Mouse (Mus musculus) MEL (cell line): ENCODE results near the gene Tyrobp. TPM values are rescaled to one million over a fixed set of nuclear protein-coding genes. Genes with fewer than 3 reads are reported as not detected.

Experiments
- DNase-seq: peaks from one replicate; pipeline ENCODE4 v3.0.0; 2011; ENCODE audit warnings: low read depth, low spot score
- H3K27ac ChIP-seq: 2 replicates; pipeline ENCODE4 v1.5.1; 2012; ENCODE audit warnings: low read depth, mild to moderate bottlenecking, control low read depth, low read length, moderate library complexity; ENCODE audit not compliant: control insufficient read depth
- H3K27me3 ChIP-seq, 2 experiments: fragments of 150-350 bp in 1 of 2; sonication (generic) in 1 of 2; 2 replicates each; pipeline ENCODE4 v1.6.1; 2012; ENCODE audit warnings: low read length in 2 of 2, mild to moderate bottlenecking in 2 of 2, improper control_type of control experiment in 1 of 2, moderate library complexity in 1 of 2; ENCODE audit not compliant: insufficient read depth in 2 of 2, control insufficient read depth in 1 of 2
- H3K36me3 ChIP-seq, 2 experiments: 2 replicates each; pipeline ENCODE4 v1.6.1; 2012 to 2014; ENCODE audit warnings: low read length in 2 of 2, improper control_type of control experiment in 1 of 2, inconsistent platforms in 1 of 2, mild to moderate bottlenecking in 1 of 2; ENCODE audit not compliant: insufficient read depth in 2 of 2, control insufficient read depth in 1 of 2
- H3K4me1 ChIP-seq, 2 experiments: fragments of 150-350 bp in 1 of 2; sonication (generic) in 1 of 2; 2 replicates each; pipeline ENCODE4 v1.6.1; 2012; ENCODE audit warnings: low read length in 2 of 2, improper control_type of control experiment in 1 of 2, mild to moderate bottlenecking in 1 of 2; ENCODE audit not compliant: insufficient read depth in 2 of 2, control insufficient read depth in 1 of 2
- H3K4me3 ChIP-seq, 2 experiments: fragments of 150-350 bp in 1 of 2; sonication (generic) in 1 of 2; 2 replicates each; pipeline ENCODE4 v1.5.1; 2012; ENCODE audit warnings: low read depth in 2 of 2, low read length in 2 of 2, mild to moderate bottlenecking in 2 of 2, moderate library complexity in 2 of 2, control low read depth in 1 of 2, improper control_type of control experiment in 1 of 2; ENCODE audit not compliant: control insufficient read depth in 1 of 2, insufficient read depth in 1 of 2
- H3K79me2 ChIP-seq: 2 replicates; pipeline ENCODE4 v1.6.1; 2012; ENCODE audit warnings: mild to moderate bottlenecking, low read length, moderate library complexity; ENCODE audit not compliant: control insufficient read depth, poor library complexity, insufficient read depth
- H3K9ac ChIP-seq: 2 replicates; pipeline ENCODE4 v1.6.1; 2012; ENCODE audit warnings: low read depth, mild to moderate bottlenecking, control low read depth, low read length, moderate library complexity; ENCODE audit not compliant: control insufficient read depth, poor library complexity, severe bottlenecking
- H3K9me3 ChIP-seq: fragments of 150-350 bp; sonication (generic); replicated peaks from 2 replicates; pipeline ENCODE4 v1.6.1; 2012; ENCODE audit warnings: mild to moderate bottlenecking, low read length, improper control_type of control experiment, moderate library complexity; ENCODE audit not compliant: insufficient read depth
- BHLHE40 ChIP-seq: IDR thresholded peaks from 2 replicates; pipeline ENCODE4 v1.6.1; 2012; ENCODE audit warnings: low read depth, mild to moderate bottlenecking, inconsistent platforms, low read length, improper control_type of control experiment, borderline replicate concordance
- CHD1 ChIP-seq: IDR thresholded peaks from 2 replicates; pipeline ENCODE4 v1.6.1; 2012; ENCODE audit warnings: low read depth, mild to moderate bottlenecking, inconsistent platforms, low read length, improper control_type of control experiment
- CHD2 ChIP-seq: IDR thresholded peaks from 2 replicates; pipeline ENCODE4 v1.6.1; 2011; ENCODE audit warnings: low read length, improper control_type of control experiment
- CTCF ChIP-seq, 3 experiments: IDR thresholded peaks in 2 of 3; conservative IDR thresholded peaks in 1 of 3; 2 replicates each; pipeline ENCODE4 v1.5.1; 2011 to 2012; ENCODE audit warnings: low read length in 3 of 3, low read depth in 2 of 3, mild to moderate bottlenecking in 2 of 3, improper control_type of control experiment in 1 of 3, inconsistent platforms in 1 of 3, mixed read lengths in 1 of 3, moderate library complexity in 1 of 3; ENCODE audit not compliant: control insufficient read depth in 1 of 3, insufficient read depth in 1 of 3, poor library complexity in 1 of 3, severe bottlenecking in 1 of 3
- ELF1 ChIP-seq: IDR thresholded peaks from 2 replicates; pipeline ENCODE4 v1.6.1; 2014; ENCODE audit warnings: low read depth, mild to moderate bottlenecking, inconsistent platforms, low read length, improper control_type of control experiment, moderate library complexity
- EP300 ChIP-seq, 2 experiments: IDR thresholded peaks; 2 replicates each; pipeline ENCODE4 v1.6.1; 2011; ENCODE audit warnings: improper control_type of control experiment in 2 of 2, low read length in 2 of 2, low read depth in 1 of 2, mild to moderate bottlenecking in 1 of 2
- HCFC1 ChIP-seq: IDR thresholded peaks from 2 replicates; pipeline ENCODE4 v1.6.1; 2012; ENCODE audit warnings: low read depth, mild to moderate bottlenecking, inconsistent platforms, low read length, improper control_type of control experiment, moderate library complexity
- KAT2A ChIP-seq: conservative IDR thresholded peaks from 2 replicates; pipeline ENCODE4 v1.6.1; 2012; ENCODE audit warnings: low read depth, low read length, improper control_type of control experiment, inconsistent platforms
- MAFK ChIP-seq: IDR thresholded peaks from 2 replicates; pipeline ENCODE4 v1.6.1; 2011; ENCODE audit warnings: low read depth, mild to moderate bottlenecking, low read length, improper control_type of control experiment, borderline replicate concordance
- MAX ChIP-seq: IDR thresholded peaks from 2 replicates; pipeline ENCODE4 v1.6.1; 2011; ENCODE audit warnings: low read length, improper control_type of control experiment
- MAZ ChIP-seq: IDR thresholded peaks from 2 replicates; pipeline ENCODE4 v1.6.1; 2012; ENCODE audit warnings: low read depth, mild to moderate bottlenecking, inconsistent platforms, low read length, improper control_type of control experiment
- MYB ChIP-seq: IDR thresholded peaks from 2 replicates; pipeline ENCODE4 v1.6.1; 2011; ENCODE audit warnings: mild to moderate bottlenecking, low read depth, low read length, improper control_type of control experiment
- NELFE ChIP-seq: IDR thresholded peaks from 2 replicates; pipeline ENCODE4 v1.6.1; 2011; ENCODE audit warnings: low read depth, low read length, improper control_type of control experiment
- POLR2A ChIP-seq, 2 experiments: IDR thresholded peaks; 2 replicates each; pipeline ENCODE4 v1.6.1; 2011 to 2012; ENCODE audit warnings: low read length in 2 of 2, mild to moderate bottlenecking in 2 of 2, control low read depth in 1 of 2, improper control_type of control experiment in 1 of 2, low read depth in 1 of 2, moderate library complexity in 1 of 2; ENCODE audit not compliant: control insufficient read depth in 1 of 2, insufficient read depth in 1 of 2, poor library complexity in 1 of 2
- POLR2AphosphoS2 ChIP-seq: IDR thresholded peaks from 2 replicates; pipeline ENCODE4 v1.6.1; 2011; ENCODE audit warnings: low read length, improper control_type of control experiment
- POLR2AphosphoS5 ChIP-seq: IDR thresholded peaks from 2 replicates; pipeline ENCODE4 v1.6.1; 2012; ENCODE audit warnings: low read depth, borderline replicate concordance, mild to moderate bottlenecking, inconsistent platforms, low read length, moderate library complexity, mixed read lengths
- RAD21 ChIP-seq: IDR thresholded peaks from 2 replicates; pipeline ENCODE4 v1.6.1; 2011; ENCODE audit warnings: mild to moderate bottlenecking, low read depth, low read length, improper control_type of control experiment
- RCOR1 ChIP-seq: IDR thresholded peaks from 2 replicates; pipeline ENCODE4 v1.6.1; 2012; ENCODE audit warnings: low read depth, mild to moderate bottlenecking, inconsistent platforms, low read length, improper control_type of control experiment
- SIN3A ChIP-seq: IDR thresholded peaks from 2 replicates; pipeline ENCODE4 v1.6.1; 2012; ENCODE audit warnings: low read length, improper control_type of control experiment, inconsistent platforms
- SMC3 ChIP-seq: IDR thresholded peaks from 2 replicates; pipeline ENCODE4 v1.6.1; 2011; ENCODE audit warnings: low read depth, low read length, improper control_type of control experiment
- TAL1 ChIP-seq: IDR thresholded peaks from 2 replicates; pipeline ENCODE4 v1.6.1; 2012; ENCODE audit warnings: mild to moderate bottlenecking, inconsistent platforms, low read length, moderate library complexity, mixed read lengths
- UBTF ChIP-seq: IDR thresholded peaks from 2 replicates; pipeline ENCODE4 v1.6.1; 2012; ENCODE audit warnings: low read depth, mild to moderate bottlenecking, inconsistent platforms, low read length, improper control_type of control experiment, moderate library complexity, borderline replicate concordance; ENCODE audit not compliant: insufficient read depth
- USF2 ChIP-seq, 2 experiments: IDR thresholded peaks; 2 replicates each; pipeline ENCODE4 v1.6.1; 2011 to 2012; ENCODE audit warnings: improper control_type of control experiment in 2 of 2, low read length in 2 of 2, borderline replicate concordance in 1 of 2, inconsistent platforms in 1 of 2, low read depth in 1 of 2, mild to moderate bottlenecking in 1 of 2; ENCODE audit not compliant: insufficient read depth in 1 of 2
- ZC3H11A ChIP-seq: IDR thresholded peaks from 2 replicates; pipeline ENCODE4 v1.6.1; 2012; ENCODE audit warnings: low read depth, mild to moderate bottlenecking, inconsistent platforms, low read length, improper control_type of control experiment
- ZNF384 ChIP-seq: IDR thresholded peaks from 2 replicates; pipeline ENCODE4 v1.6.1; 2012; ENCODE audit warnings: low read depth, mild to moderate bottlenecking, inconsistent platforms, low read length, improper control_type of control experiment
- polyA plus RNA-seq, 2 experiments: library from polyadenylated mRNA; stranded (reverse) in 1 of 2; unstranded in 1 of 2; fragments of >175 nt in 1 of 2; fragments of >200 nt in 1 of 2; gene quantifications; 2 replicates each; pipeline versions ENCODE4 v1.2.1 to v1.2.4; 2012; ENCODE audit warnings: low replicate concordance in 2 of 2, low read depth in 1 of 2; ENCODE audit not compliant: insufficient read length in 2 of 2, insufficient read depth in 1 of 2, missing spikeins in 1 of 2
- total RNA-seq: library from RNA; depleted of rRNA; stranded (reverse); fragments of 300-350 nt; gene quantifications from 2 replicates; pipeline ENCODE4 v1.2.3, GENCODE M21; 2012

Tyrobp gene
- total and polyA plus RNA-seq, 3 experiments = 2.8 to 13.6 TPM; not detected in 1

DNA sequence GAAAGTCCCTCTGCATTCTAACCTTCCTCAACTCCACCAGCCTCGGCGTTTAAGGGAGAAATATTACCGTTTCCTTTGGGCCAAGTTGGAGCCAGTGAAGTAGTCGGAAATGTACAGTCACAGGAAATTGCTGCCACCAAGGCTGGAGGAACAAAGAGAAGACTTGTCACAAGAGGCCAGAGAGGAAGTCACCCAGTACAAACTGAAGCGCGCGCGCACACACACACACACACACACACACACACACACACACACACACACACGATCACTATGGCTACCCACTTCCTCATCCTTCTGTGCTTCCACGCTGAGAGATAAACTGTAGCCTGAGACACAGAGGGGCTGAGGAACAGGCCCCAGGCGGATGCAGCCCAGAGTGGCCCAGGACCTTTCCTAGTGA, 19.2 kb upstream of the Tyrobp start (continued):
- peak; percentile 71; the same call in 1 of the 2 replicates for TF ChIP-seq SIN3A
- TF ChIP-seq MAX = peak; percentile 69
- TF ChIP-seq POLR2AphosphoS2 = no peak
- no peak for TF ChIP-seq NELFE
- TF ChIP-seq RCOR1 = no peak
- TF ChIP-seq POLR2A (IDR thresholded peaks at IDR 0.05; ENCODE audit: control insufficient read depth in 1 of 2, insufficient read depth in 1 of 2, low read depth in 1 of 2, low read length in 2 of 2, poor library complexity in 1 of 2) = peak in 1 of 2 experiments; percentile 69; a peak in 2 of 4 replicates
- TF ChIP-seq SMC3 = no peak
- peak; percentile 61 for TF ChIP-seq HCFC1
- no peak for TF ChIP-seq CTCF (IDR thresholded peaks at IDR 0.05 in 2 of 3, conservative IDR thresholded peaks at IDR 0.05 in 1 of 3; ENCODE audit: control insufficient read depth in 1 of 3, insufficient read depth in 1 of 3, low read depth in 2 of 3, low read length in 3 of 3, poor library complexity in 1 of 3, severe bottlenecking in 1 of 3)
- TF ChIP-seq POLR2AphosphoS5 = no peak
- peak; percentile 46 to 66; a peak in 3 of 4 replicates for TF ChIP-seq EP300 (IDR thresholded peaks at IDR 0.05; ENCODE audit: low read depth in 1 of 2, low read length in 2 of 2)
- TF ChIP-seq MAFK = no peak
- no peak for TF ChIP-seq ZNF384
- TF ChIP-seq TAL1 = no peak
- 0 out of 2 replicates have a peak, but pooled peaks have one; percentile 54 for TF ChIP-seq ELF1
- no peak for TF ChIP-seq USF2 (IDR thresholded peaks at IDR 0.05; ENCODE audit: borderline replicate concordance in 1 of 2, insufficient read depth in 1 of 2, low read depth in 1 of 2, low read length in 2 of 2)
- no peak for TF ChIP-seq UBTF

DNA sequence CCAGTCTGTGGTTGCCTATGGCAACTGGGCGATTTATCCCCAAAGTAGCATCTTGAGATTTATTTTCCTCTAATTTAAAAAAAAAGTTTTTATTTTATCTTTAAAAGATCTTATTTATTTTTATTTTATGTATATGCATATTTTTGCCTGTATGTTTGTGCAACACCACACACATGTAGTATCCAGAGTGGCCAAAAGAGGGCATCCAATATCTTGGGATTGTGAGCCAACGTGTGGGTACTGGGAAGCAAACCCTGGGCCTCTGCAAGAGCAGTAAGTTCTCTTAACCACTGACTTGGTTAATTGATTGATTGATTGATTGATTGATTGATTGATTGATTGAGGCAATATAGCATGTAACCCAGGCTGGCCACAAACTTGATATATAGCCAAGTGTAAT, 18.7 kb upstream of the Tyrobp start:
- Histone ChIP-seq H3K4me3 (peak overlapping the region in 1 of 2 experiments; percentile 44; a peak in 2 of 4 replicates), H3K79me2 (no peaks in the 10 kb centered on the region), H3K9ac (peak overlapping the region; percentile 69), H3K9me3 (no peaks in the 10 kb centered on the region), H3K27me3 (0 out of 4 replicates have a peak, but pooled peaks cover 0 to 1% of the 10 kb centered on the region in 2 experiments), H3K4me1 (peaks cover 0 to 19% of the 10 kb centered on the region in 2 experiments; a peak in 2 of 4 replicates), H3K36me3 (no peaks in the 10 kb centered on the region; a peak in 1 of 4 replicates), H3K27ac (peak overlapping the region; percentile 92)
- TF ChIP-seq MYB (no peak), BHLHE40 (no peak), HCFC1 (no peak), ZC3H11A (peak; percentile 38), RAD21 (peak; percentile 67), SIN3A (no peak), CHD2 (no peak), UBTF (no peak), CHD1 (no peak), SMC3 (peak; percentile 58), KAT2A (no peak), CTCF (IDR thresholded peaks at IDR 0.05 in 2 of 3, conservative IDR thresholded peaks at IDR 0.05 in 1 of 3; ENCODE audit: control insufficient read depth in 1 of 3, insufficient read depth in 1 of 3, low read depth in 2 of 3, low read length in 3 of 3, poor library complexity in 1 of 3, severe bottlenecking in 1 of 3) (peak; percentile 49 to 62 (median 55)), MAZ (0 out of 2 replicates have a peak, but pooled peaks have one; percentile 12)
- peak; percentile 73 for DNase-seq
